Mouse (Mus musculus) liver, embryonic 14.5 days (tissue): ENCODE measurements around the gene Stum. TPM values are rescaled to one million over a fixed set of nuclear protein-coding genes. Genes with fewer than 3 reads are reported as not detected.

Experiments used
- ATAC-seq: fragments of 200-750 bp; cut with Nextera tagmentation; 2 replicates; pipeline ENCODE4 v1.8.0; 2017; ENCODE audit warnings: moderate number of reproducible peaks, mild to moderate bottlenecking, moderate library complexity; ENCODE audit not compliant: insufficient read depth
- DNase-seq, 3 experiments: peaks; one replicate each; pipeline ENCODE4 v3.0.0-alpha.2; 2012 to 2013; ENCODE audit warnings: low read depth in 3 of 3, low spot score in 3 of 3
- H3K27ac ChIP-seq: fragments of 300-500 bp; sonication (generic); 2 replicates; pipeline ENCODE4 v1.5.1; 2014; ENCODE audit warnings: moderate library complexity, mild to moderate bottlenecking, control low read depth, inconsistent platforms
- H3K27me3 ChIP-seq: fragments of 300-500 bp; sonication (generic); 2 replicates; pipeline ENCODE4 v1.6.1; 2014; ENCODE audit warnings: mild to moderate bottlenecking, low read length, moderate library complexity; ENCODE audit not compliant: control insufficient read depth, insufficient read depth
- H3K36me3 ChIP-seq: fragments of 300-500 bp; sonication (generic); replicated peaks from 2 replicates; pipeline ENCODE4 v1.6.1; 2014; ENCODE audit warnings: low read depth; ENCODE audit not compliant: control insufficient read depth, insufficient read depth
- H3K4me1 ChIP-seq, 2 experiments: fragments of 200-500 bp in 1 of 2; fragments of 300-500 bp in 1 of 2; sonication (generic) in 1 of 2; replicated peaks; 2 replicates each; pipeline ENCODE4 v1.6.1; 2012 to 2014; ENCODE audit warnings: antibody characterized with exemption in 1 of 2, inconsistent platforms in 1 of 2, low read length in 1 of 2; ENCODE audit not compliant: control insufficient read depth in 2 of 2, insufficient read depth in 2 of 2
- H3K4me2 ChIP-seq: fragments of 300-500 bp; sonication (generic); 2 replicates; pipeline ENCODE4 v1.6.1; 2014; ENCODE audit warnings: low read depth, mild to moderate bottlenecking, control low read depth, moderate library complexity
- H3K4me3 ChIP-seq, 2 experiments: fragments of 200-500 bp in 1 of 2; fragments of 300-500 bp in 1 of 2; sonication (generic) in 1 of 2; 2 replicates each; pipeline ENCODE4 v1.5.1; 2012 to 2014; ENCODE audit warnings: low read depth in 2 of 2, low read length in 2 of 2, mild to moderate bottlenecking in 2 of 2, control low read depth in 1 of 2, inconsistent platforms in 1 of 2, moderate library complexity in 1 of 2; ENCODE audit not compliant: insufficient read depth in 1 of 2
- H3K9ac ChIP-seq: fragments of 300-500 bp; sonication (generic); replicated peaks from 2 replicates; pipeline ENCODE4 v1.6.1; 2014; ENCODE audit warnings: mild to moderate bottlenecking, control low read depth, moderate library complexity
- H3K9me3 ChIP-seq: fragments of 300-500 bp; sonication (generic); 2 replicates; pipeline ENCODE4 v1.6.1; 2016; ENCODE audit warnings: low read length, mixed read lengths; ENCODE audit not compliant: control insufficient read depth
- CTCF ChIP-seq: IDR thresholded peaks from 2 replicates; pipeline ENCODE4 v1.5.1; 2016; ENCODE audit warnings: antibody characterized with exemption, low read depth, control low read depth
- EP300 ChIP-seq: IDR thresholded peaks from 2 replicates; pipeline ENCODE4 v1.6.1; 2016; ENCODE audit warnings: antibody characterized with exemption, low read depth
- WGBS: fragments of 180-500 bp; shearing (Covaris S2); extraction: QIAGEN DNeasy Blood & Tissue Kit; methylation state at CpG from one replicate; pipeline ENCODE4 v1.1.7; 2014; ENCODE audit not compliant: insufficient replicate concordance; 5-methylcytosine and 5-hydroxymethylcytosine counted together
- polyA plus RNA-seq, 2 experiments: library from polyadenylated mRNA; depleted of rRNA in 1 of 2; stranded (reverse) in 1 of 2; unstranded in 1 of 2; fragments of >200 nt; fragmentation: Nextera tagmentation in 1 of 2; extraction: Ambion mirVana in 1 of 2; gene quantifications; 2 replicates each; pipeline versions ENCODE4 v1.2.1 to v1.2.3; 2012 to 2014

The Stum gene
- polyA plus RNA-seq, 2 experiments: 0.04 TPM; not detected in 1

DNA sequence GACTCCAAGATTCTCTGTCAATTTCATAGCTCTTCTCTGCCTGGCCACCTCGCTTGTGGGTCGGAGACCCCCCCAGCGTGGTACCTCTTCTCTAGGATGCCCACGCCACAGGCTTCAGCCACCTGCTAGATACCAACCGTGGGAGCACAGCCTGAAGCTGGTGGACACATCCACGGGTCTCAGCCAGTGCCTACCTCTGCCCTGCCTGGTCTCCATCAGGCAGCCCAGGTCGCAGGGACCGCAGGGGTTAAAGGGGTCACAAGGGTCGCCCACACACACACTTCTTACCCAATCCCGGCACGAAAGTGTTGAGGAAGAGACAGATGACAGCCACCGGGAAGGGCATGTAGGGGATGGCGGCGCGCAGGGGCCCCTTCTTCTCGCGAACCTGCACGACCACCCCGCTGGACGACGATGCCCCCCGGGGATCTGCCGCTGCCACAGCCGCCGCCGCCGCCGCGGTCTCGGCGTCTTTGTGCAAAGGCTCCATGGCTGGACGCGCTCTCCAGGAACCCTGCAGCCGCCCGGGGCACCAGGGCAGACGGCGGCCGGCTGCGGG is 385 bp downstream of the Stum start:
- H3K27ac ChIP-seq: no peak overlapping the region
- H3K4me3 ChIP-seq: peak overlapping the region in 1 of 2 experiments; percentile 28; a peak in 2 of 4 replicates
- H3K4me1 ChIP-seq: no peaks in the 10 kb centered on the region
- H3K9me3 ChIP-seq: no peaks in the 10 kb centered on the region
- DNase-seq (no peak), ATAC-seq (no peak)
- peak overlapping the region; percentile 45 for H3K4me2 ChIP-seq
- 4% methylated on average over 39 of the region's 39 CpGs for WGBS
- H3K27me3 ChIP-seq: peaks cover 29% of the 10 kb centered on the region
- no peak overlapping the region for H3K9ac ChIP-seq
- no peaks in the 10 kb centered on the region for H3K36me3 ChIP-seq
- TF ChIP-seq CTCF (no peak), EP300 (no peak)

GRCm38 (mm10) chr1:180481956-180482355 is 1.3 kb downstream of the Stum start:
- no peak overlapping the region for H3K27ac ChIP-seq
- H3K4me3 ChIP-seq: no peak overlapping the region
- no peak for DNase-seq
- TF ChIP-seq CTCF (no peak), EP300 (no peak)
- peaks cover 29% of the 10 kb centered on the region for H3K27me3 ChIP-seq
- H3K9me3 ChIP-seq: no peaks in the 10 kb centered on the region
- no peaks in the 10 kb centered on the region for H3K4me1 ChIP-seq
- H3K36me3 ChIP-seq: no peaks in the 10 kb centered on the region
- no peak overlapping the region for H3K4me2 ChIP-seq
- no peak for ATAC-seq
- H3K9ac ChIP-seq: no peak overlapping the region
- WGBS: 30% methylated on average over 10 of the region's 10 CpGs

DNA sequence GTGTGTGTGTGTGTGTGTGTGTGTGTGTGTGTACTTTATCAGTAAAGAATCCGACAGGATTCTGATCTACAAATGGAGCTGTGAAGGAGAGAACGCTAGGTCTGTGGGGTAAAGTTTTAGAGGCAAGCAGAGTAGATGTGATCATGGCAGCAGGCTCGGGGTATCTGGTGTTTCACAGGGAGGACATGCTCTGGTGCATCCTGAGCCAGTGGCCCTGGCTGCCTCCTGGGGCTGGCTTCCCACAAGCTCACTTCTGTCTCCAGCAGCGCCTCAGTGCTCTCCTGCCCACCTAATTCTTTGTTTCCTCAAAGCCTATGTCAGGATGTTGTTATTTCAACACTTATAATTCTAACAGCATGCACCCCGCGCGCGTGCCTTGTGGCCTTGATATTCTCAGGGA is 2.0 kb downstream of the Stum start:
- Histone ChIP-seq H3K9me3 (no peaks in the 10 kb centered on the region), H3K4me3 (no peak overlapping the region), H3K36me3 (no peaks in the 10 kb centered on the region), H3K9ac (no peak overlapping the region), H3K4me1 (no peaks in the 10 kb centered on the region), H3K27ac (no peak overlapping the region), H3K4me2 (no peak overlapping the region), H3K27me3 (peaks cover 29% of the 10 kb centered on the region)
- no peak for ATAC-seq
- WGBS: 49% methylated on average over 8 of the region's 8 CpGs
- no peak for DNase-seq
- no peak for TF ChIP-seq EP300
- no peak for TF ChIP-seq CTCF

GRCm38 (mm10) chr1:180480325-180480724 is 3.0 kb downstream of the Stum start:
- H3K9me3 ChIP-seq: no peaks in the 10 kb centered on the region
- DNase-seq (no peak), ATAC-seq (no peak)

DNA sequence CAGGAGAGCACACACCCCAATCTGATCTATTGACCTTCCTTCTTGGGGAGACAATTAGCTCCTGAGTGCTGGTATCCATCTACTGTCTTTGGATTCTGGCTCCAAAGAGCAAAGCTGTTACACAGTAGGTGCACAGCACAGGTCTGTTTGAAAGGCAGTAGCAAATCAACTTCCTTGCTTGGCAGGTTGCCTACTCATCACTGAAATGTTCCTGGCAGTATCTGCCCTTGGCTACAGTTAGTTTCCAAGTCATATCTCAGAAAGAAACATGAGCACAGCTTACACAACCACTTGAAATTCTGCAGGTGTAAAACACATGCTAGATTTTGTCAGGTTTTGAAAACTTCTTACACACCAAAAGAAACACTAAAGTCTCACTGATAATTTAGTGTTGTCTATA is 9.7 kb downstream of the Stum start:
- H3K9me3 ChIP-seq: no peaks in the 10 kb centered on the region
- H3K9ac ChIP-seq: no peak overlapping the region
- TF ChIP-seq CTCF: no peak
- TF ChIP-seq EP300: no peak
- H3K27me3 ChIP-seq: no peaks in the 10 kb centered on the region
- H3K36me3 ChIP-seq: no peaks in the 10 kb centered on the region
- no peaks in the 10 kb centered on the region for H3K4me1 ChIP-seq
- H3K27ac ChIP-seq: no peak overlapping the region
- H3K4me2 ChIP-seq: no peak overlapping the region
- no peak for ATAC-seq
- H3K4me3 ChIP-seq: no peak overlapping the region
- DNase-seq: no peak

More at GRCm38 (mm10) chr1:180480325-180480724, 3.0 kb downstream of the Stum start:
- H3K27me3 ChIP-seq: peaks cover 29% of the 10 kb centered on the region
- TF ChIP-seq CTCF (no peak), EP300 (no peak)
- 31% methylated on average over 6 of the region's 6 CpGs for WGBS
- no peak overlapping the region for H3K27ac ChIP-seq
- H3K36me3 ChIP-seq: no peaks in the 10 kb centered on the region
- no peak overlapping the region for H3K4me3 ChIP-seq
- no peak overlapping the region for H3K4me2 ChIP-seq
- no peak overlapping the region for H3K9ac ChIP-seq
- no peaks in the 10 kb centered on the region for H3K4me1 ChIP-seq
